Mouse (Mus musculus) limb, embryonic 13.5 days (tissue): Measurements from ENCODE around the gene Rtel1. TPM values are rescaled to one million over a fixed set of nuclear protein-coding genes. Genes with fewer than 3 reads are reported as not detected.
"Not testable (repeated sequence)": the region's sequence is repeated elsewhere in the genome, so short reads cannot be mapped to it uniquely, and the experiment has no call there.

Source experiments
- ATAC-seq: fragments of 200-750 bp; cut with Nextera tagmentation; 2 replicates; pipeline ENCODE4 v1.8.0; 2017; ENCODE audit warnings: low read depth, moderate number of reproducible peaks, moderate TSS enrichment; ENCODE audit not compliant: low FRiP score
- H3K27ac ChIP-seq: fragments of 300-500 bp; sonication (generic); 2 replicates; pipeline ENCODE4 v1.5.1; 2015; ENCODE audit warnings: inconsistent platforms, mild to moderate bottlenecking, moderate library complexity
- H3K27me3 ChIP-seq: fragments of 300-500 bp; sonication (generic); 2 replicates; pipeline ENCODE4 v1.6.1; 2015; ENCODE audit warnings: mild to moderate bottlenecking, inconsistent platforms
- H3K36me3 ChIP-seq: fragments of 300-500 bp; sonication (generic); 2 replicates; pipeline ENCODE4 v1.6.1; 2015; ENCODE audit warnings: inconsistent platforms, mild to moderate bottlenecking, moderate library complexity
- H3K4me1 ChIP-seq: fragments of 300-500 bp; sonication (generic); 2 replicates; pipeline ENCODE4 v1.6.1; 2015; ENCODE audit warnings: inconsistent platforms
- H3K4me2 ChIP-seq: fragments of 300-500 bp; sonication (generic); replicated peaks from 2 replicates; pipeline ENCODE4 v1.6.1; 2015; ENCODE audit warnings: inconsistent platforms, mild to moderate bottlenecking, moderate library complexity
- H3K4me3 ChIP-seq: fragments of 300-500 bp; sonication (generic); 2 replicates; pipeline ENCODE4 v1.5.1; 2015; ENCODE audit warnings: moderate library complexity, mild to moderate bottlenecking, inconsistent platforms
- H3K9ac ChIP-seq: fragments of 300-500 bp; sonication (generic); 2 replicates; pipeline ENCODE4 v1.6.1; 2015; ENCODE audit warnings: mild to moderate bottlenecking, inconsistent platforms
- H3K9me3 ChIP-seq: fragments of 300-500 bp; sonication (generic); 2 replicates; pipeline ENCODE4 v1.6.1; 2016; ENCODE audit warnings: inconsistent platforms
- WGBS: fragments of 180-500 bp; shearing (Covaris S2); methylation state at CpG from one replicate; pipeline ENCODE4 v1.1.7; 2015; 5-methylcytosine and 5-hydroxymethylcytosine counted together
- polyA plus RNA-seq: library from polyadenylated mRNA; unstranded; fragments of >200 nt; fragmentation: Nextera tagmentation; extraction: Ambion mirVana; gene quantifications from 2 replicates; pipeline ENCODE4 v1.2.1, GENCODE M21; 2015

Rtel1 gene
- 43.2 and 48.8 TPM in 2 replicates for polyA plus RNA-seq

GRCm38 (mm10) chr2:181319248-181320102 lies at the start of gene Rtel1:
TSS of gene Rtel1 (plus strand) at chr2:181319739.
- H3K4me3 ChIP-seq = peak within 1 kb of the TSS; percentile 56
- peak within 1 kb of the TSS; percentile 71 for H3K9ac ChIP-seq
- peak; percentile 94 for ATAC-seq
- no peaks in the 10 kb centered on the region for H3K9me3 ChIP-seq
- WGBS = 6% methylated on average over 40 of the region's 40 CpGs
- peaks cover 11% of the 10 kb centered on the region for H3K4me1 ChIP-seq
- H3K36me3 ChIP-seq = peaks cover 26% of the 10 kb centered on the region
- no peak within 1 kb of the TSS for H3K27ac ChIP-seq
- peaks cover 33% of the 10 kb centered on the region for H3K27me3 ChIP-seq
- H3K4me2 ChIP-seq = peak within 1 kb of the TSS; percentile 77

DNA sequence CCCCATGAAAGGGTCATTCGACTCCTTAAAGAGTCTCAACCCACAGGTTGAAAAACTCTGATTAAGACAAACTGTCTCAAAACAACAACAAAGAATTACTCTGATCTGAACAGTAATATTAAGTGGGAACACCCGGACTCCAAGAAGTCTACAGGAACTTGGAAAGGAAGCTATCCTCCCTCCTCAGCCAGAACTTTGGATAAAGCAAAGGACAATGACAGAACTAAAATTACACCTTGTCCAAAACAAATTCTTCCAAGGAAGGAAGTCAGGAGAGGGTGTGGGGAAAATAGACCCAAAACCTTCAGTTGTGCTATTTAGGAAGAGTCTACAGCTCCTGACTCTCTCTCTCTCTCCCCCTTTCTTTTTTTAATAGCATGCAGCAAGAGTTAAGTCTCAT lies 47.4 kb upstream of the Rtel1 start:
- no peak for ATAC-seq
- H3K9ac ChIP-seq = no peak overlapping the region
- 94% methylated on average over 2 of the region's 2 CpGs for WGBS
- H3K27ac ChIP-seq = no peak overlapping the region
- no peak overlapping the region for H3K4me2 ChIP-seq
- peaks cover 75% of the 10 kb centered on the region for H3K36me3 ChIP-seq
- no peaks in the 10 kb centered on the region for H3K9me3 ChIP-seq
- H3K4me1 ChIP-seq = no peaks in the 10 kb centered on the region
- H3K4me3 ChIP-seq = no peak overlapping the region
- H3K27me3 ChIP-seq = no peaks in the 10 kb centered on the region

DNA sequence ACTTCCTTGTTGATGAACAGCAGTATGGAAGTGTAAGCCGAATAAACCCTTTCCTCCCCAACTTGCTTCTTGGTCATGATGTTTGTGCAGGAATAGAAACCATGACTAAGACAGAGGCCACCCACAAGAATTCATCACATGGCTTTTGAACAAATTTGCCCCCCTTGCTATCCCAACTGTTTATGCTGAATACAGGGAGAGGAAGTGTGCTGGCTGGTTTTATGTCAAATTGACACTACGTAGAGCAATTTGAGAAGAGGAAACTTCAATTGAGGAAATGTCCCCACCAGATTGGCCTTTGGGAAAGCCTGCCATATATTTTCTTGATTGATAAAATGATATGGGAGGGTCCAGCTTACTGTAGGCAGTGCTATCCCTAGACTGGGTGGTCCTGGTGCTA lies 45.7 kb upstream of the Rtel1 start:
- no peak overlapping the region for H3K4me3 ChIP-seq
- H3K9me3 ChIP-seq = no peaks in the 10 kb centered on the region
- H3K36me3 ChIP-seq = peaks cover 81% of the 10 kb centered on the region
- H3K4me2 ChIP-seq = no peak overlapping the region
- no peak for ATAC-seq
- no peak overlapping the region for H3K9ac ChIP-seq
- no peak overlapping the region for H3K27ac ChIP-seq
- 91% methylated on average over 2 of the region's 2 CpGs for WGBS
- no peaks in the 10 kb centered on the region for H3K4me1 ChIP-seq
- no peaks in the 10 kb centered on the region for H3K27me3 ChIP-seq

DNA sequence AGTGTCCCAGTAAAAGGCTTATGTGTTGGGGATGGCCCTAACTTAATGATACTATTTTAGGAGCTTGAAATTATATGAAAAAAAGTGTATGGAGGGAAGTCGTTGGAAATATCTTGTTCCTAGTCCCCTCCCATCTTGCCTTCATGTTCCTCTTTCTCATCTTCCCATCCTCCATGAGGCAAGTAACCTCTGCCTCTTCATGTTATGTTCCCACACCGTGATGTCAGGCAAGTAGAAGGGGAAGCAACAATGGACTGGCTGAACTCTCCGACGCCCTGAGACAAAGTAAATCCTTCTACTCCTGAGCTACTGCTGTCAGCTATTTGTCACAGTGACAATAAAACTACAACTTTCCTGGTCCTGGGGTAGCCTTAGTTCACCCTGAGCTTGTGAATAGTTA lies 44.9 kb upstream of the Rtel1 start:
- no peaks in the 10 kb centered on the region for H3K27me3 ChIP-seq
- no peak overlapping the region for H3K4me2 ChIP-seq
- no peaks in the 10 kb centered on the region for H3K4me1 ChIP-seq
- H3K9me3 ChIP-seq = no peaks in the 10 kb centered on the region
- no peak overlapping the region for H3K9ac ChIP-seq
- 87% methylated on average over 4 of the region's 4 CpGs for WGBS
- H3K27ac ChIP-seq = no peak overlapping the region
- no peak overlapping the region for H3K4me3 ChIP-seq
- ATAC-seq = no peak
- peaks cover 84% of the 10 kb centered on the region for H3K36me3 ChIP-seq

GRCm38 (mm10) chr2:181276766-181277165 lies 42.8 kb upstream of the Rtel1 start:
- no peaks in the 10 kb centered on the region for H3K9me3 ChIP-seq
- H3K36me3 ChIP-seq = peaks cover 68% of the 10 kb centered on the region
- H3K4me1 ChIP-seq = no peaks in the 10 kb centered on the region
- no peaks in the 10 kb centered on the region for H3K27me3 ChIP-seq
- no peak for ATAC-seq
- H3K4me3 ChIP-seq = no peak overlapping the region
- no peak overlapping the region for H3K27ac ChIP-seq
- H3K4me2 ChIP-seq = no peak overlapping the region
- H3K9ac ChIP-seq = no peak overlapping the region
- 88% methylated on average over 1 of the region's 1 CpGs for WGBS

DNA sequence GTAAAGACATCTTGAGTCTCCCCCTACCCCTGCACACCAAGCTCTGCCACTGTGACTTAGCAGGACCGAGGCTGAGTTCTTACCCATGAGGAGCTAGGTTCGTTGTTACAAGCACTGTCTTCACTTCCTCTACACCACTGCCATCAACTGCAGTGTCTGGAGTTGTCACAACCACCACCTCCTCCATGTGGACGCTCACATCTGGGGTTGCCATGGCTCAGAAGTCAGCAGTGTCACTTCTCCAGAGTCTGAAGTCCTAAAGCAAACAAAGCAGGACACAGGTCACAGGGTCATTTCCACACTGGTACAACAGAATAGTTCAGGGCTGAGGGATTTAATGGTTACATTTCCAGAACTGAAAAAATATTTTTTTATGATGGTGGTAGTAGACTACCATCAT lies 41.7 kb upstream of the Rtel1 start:
- Histone ChIP-seq H3K9ac (no peak overlapping the region), H3K4me1 (no peaks in the 10 kb centered on the region), H3K36me3 (peaks cover 66% of the 10 kb centered on the region), H3K9me3 (no peaks in the 10 kb centered on the region), H3K27ac (no peak overlapping the region), H3K27me3 (no peaks in the 10 kb centered on the region), H3K4me3 (no peak overlapping the region), H3K4me2 (no peak overlapping the region)
- WGBS = 91% methylated on average over 3 of the region's 3 CpGs
- ATAC-seq = no peak

DNA sequence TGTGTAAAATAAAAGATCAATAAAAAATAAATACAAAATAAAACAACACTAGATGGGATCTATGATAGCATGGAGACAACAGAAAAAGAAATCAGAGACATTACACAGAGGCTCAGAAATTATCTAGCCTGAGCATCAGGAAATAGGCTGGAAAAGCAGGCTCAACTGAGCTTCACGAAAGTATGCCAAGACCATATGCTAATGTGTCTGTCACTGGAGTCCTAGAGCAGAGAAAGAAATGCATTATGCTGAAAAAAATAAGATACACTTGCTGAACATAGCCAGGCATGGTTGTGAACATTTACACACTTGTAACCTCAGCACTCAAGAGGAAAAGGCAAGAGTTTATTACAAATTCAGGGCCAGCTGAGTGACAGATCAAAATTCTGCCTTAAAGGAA lies 39.6 kb upstream of the Rtel1 start:
- Histone ChIP-seq H3K9ac (no peak overlapping the region), H3K36me3 (peaks cover 62% of the 10 kb centered on the region), H3K4me2 (no peak overlapping the region), H3K27me3 (no peaks in the 10 kb centered on the region), H3K4me1 (no peaks in the 10 kb centered on the region), H3K9me3 (no peaks in the 10 kb centered on the region), H3K4me3 (no peak overlapping the region), H3K27ac (no peak overlapping the region)
- WGBS = 91% methylated on average over 1 of the region's 1 CpGs
- no peak for ATAC-seq

DNA sequence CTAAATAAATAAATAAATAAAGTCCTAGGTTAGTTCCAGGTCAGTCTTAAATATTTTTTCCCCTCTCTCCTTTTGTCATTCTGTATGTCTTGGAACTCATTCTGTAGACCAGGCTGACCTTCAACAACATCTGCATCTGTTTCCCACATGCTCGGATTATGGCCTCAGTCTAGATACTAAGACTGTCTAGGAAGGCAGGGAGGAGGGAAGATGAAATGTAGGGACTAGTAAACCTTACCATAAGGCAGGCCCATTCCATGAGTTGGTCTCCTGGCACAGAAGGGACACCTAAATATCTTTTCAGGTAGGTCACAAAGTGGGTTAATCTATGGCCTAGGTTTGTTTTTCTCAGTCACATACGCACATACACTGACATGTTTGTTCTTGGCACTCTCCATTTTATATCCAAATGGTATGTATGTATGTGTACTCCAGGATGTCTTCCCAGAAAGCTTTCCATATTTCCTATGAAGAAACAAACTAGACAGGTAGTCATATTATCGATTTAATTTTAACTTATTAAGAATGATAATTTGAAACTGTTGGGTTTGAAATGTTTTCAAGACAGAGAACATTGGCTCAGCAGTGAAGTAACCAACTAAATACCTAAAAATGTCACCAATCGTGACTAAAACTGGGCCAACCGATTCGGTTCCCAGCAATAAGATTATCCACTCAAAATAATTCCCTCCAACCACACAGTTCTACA lies 32.8 kb upstream of the Rtel1 start:
- Histone ChIP-seq H3K4me1 (peaks cover 16% of the 10 kb centered on the region), H3K9me3 (no peaks in the 10 kb centered on the region), H3K27me3 (no peaks in the 10 kb centered on the region), H3K36me3 (peaks cover 27% of the 10 kb centered on the region), H3K4me2 (peak overlapping the region; percentile 68), H3K4me3 (peak overlapping the region; percentile 63), H3K9ac (peak overlapping the region; percentile 87), H3K27ac (peak overlapping the region; percentile 94)
- no peak for ATAC-seq
- 51% methylated on average over 6 of the region's 6 CpGs for WGBS

- H3K27me3 ChIP-seq = no peaks in the 10 kb centered on the region
- ATAC-seq = peak; percentile 82
- under 1% methylated on average over 41 of the region's 71 CpGs for WGBS
- peaks cover 16% of the 10 kb centered on the region for H3K4me1 ChIP-seq
- H3K9me3 ChIP-seq = no peaks in the 10 kb centered on the region
- H3K4me2 ChIP-seq = peak overlapping the region; percentile 68
- peak overlapping the region; percentile 87 for H3K9ac ChIP-seq
- H3K27ac ChIP-seq = peak overlapping the region; percentile 94
- H3K36me3 ChIP-seq = peaks cover 22% of the 10 kb centered on the region
- peak overlapping the region; percentile 63 for H3K4me3 ChIP-seq
Observed at GRCm38 (mm10) chr2:181287338-181287957, 32.1 kb upstream of the Rtel1 start.

DNA sequence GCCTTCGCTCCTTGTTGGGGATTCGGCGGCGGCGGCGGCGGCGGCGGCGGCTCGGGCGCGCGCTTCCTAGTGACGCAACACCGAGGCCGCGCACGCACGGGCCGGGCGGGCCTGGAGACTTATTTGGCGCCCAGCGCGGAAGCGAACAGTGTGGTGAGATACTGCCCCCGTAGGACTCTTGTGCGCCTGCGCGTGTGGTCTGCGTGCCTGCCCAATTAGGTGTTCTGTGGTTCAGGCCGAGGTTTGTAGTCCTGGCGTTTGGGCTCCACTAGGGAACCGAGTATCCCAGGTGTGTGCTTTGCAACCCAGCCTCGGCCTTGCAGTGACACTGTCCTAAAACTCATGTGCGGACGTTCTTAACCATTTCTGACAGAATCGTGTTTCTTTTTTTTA lies 31.6 kb upstream of the Rtel1 start, which contains the start of gene Gmeb2:
Gene Gmeb2 (minus strand): TSS at position 78 of the 393 bp plus-strand sequence.
- H3K27me3 ChIP-seq, H3K9me3 ChIP-seq: not testable (repeated sequence)
- H3K4me1 ChIP-seq = peaks cover 16% of the 10 kb centered on the region
- peak within 1 kb of the TSS; percentile 87 for H3K9ac ChIP-seq
- H3K36me3 ChIP-seq = peaks cover 22% of the 10 kb centered on the region
- 8% methylated on average over 34 of the region's 38 CpGs for WGBS
- peak; percentile 97 for ATAC-seq
- peak within 1 kb of the TSS; percentile 94 for H3K27ac ChIP-seq
- peak within 1 kb of the TSS; percentile 68 for H3K4me2 ChIP-seq
- H3K4me3 ChIP-seq = peak within 1 kb of the TSS; percentile 63

- H3K27ac ChIP-seq = no peak overlapping the region; the same call in 1 of the 2 replicates
Observed at GRCm38 (mm10) chr2:181288691-181289090, 30.8 kb upstream of the Rtel1 start.

DNA sequence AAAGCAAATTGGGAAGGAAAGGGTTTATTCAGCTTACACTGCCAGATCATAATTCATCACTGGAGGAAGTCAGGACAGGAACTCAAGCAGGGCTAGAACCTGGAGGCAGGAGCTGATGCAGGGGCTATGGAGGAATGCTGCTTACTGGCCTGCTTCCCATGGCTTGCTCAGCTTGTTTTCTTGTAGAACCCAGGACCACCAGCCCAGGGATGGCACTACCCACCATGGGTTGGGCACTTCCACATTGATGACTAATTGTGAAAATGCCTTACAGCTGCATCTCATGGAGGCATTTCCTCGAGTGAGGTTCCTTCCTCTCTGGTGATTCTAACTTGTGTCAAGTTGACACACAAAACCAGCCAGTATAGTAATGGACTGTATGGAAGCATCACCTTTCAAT lies 28.6 kb upstream of the Rtel1 start:
- Histone ChIP-seq H3K9ac (no peak overlapping the region), H3K36me3 (peaks cover 3% of the 10 kb centered on the region), H3K4me2 (no peak overlapping the region), H3K4me1 (peaks cover 16% of the 10 kb centered on the region), H3K4me3 (no peak overlapping the region), H3K27me3 (no peaks in the 10 kb centered on the region), H3K9me3 (no peaks in the 10 kb centered on the region), H3K27ac (no peak overlapping the region)
- 79% methylated on average over 1 of the region's 1 CpGs for WGBS
- no peak for ATAC-seq

More at GRCm38 (mm10) chr2:181288691-181289090, 30.8 kb upstream of the Rtel1 start:
- no peaks in the 10 kb centered on the region for H3K27me3 ChIP-seq
- peaks cover 16% of the 10 kb centered on the region for H3K4me1 ChIP-seq
- ATAC-seq = no peak
- H3K9ac ChIP-seq = peak overlapping the region; percentile 87
- no peaks in the 10 kb centered on the region for H3K9me3 ChIP-seq
- H3K36me3 ChIP-seq = peaks cover 16% of the 10 kb centered on the region
- H3K4me2 ChIP-seq = peak overlapping the region; percentile 64
- WGBS = 76% methylated on average over 3 of the region's 3 CpGs
- peak overlapping the region; percentile 63 for H3K4me3 ChIP-seq
